ENCODE assay signal across 13 mouse cellular contexts in the genomic region with DNA sequence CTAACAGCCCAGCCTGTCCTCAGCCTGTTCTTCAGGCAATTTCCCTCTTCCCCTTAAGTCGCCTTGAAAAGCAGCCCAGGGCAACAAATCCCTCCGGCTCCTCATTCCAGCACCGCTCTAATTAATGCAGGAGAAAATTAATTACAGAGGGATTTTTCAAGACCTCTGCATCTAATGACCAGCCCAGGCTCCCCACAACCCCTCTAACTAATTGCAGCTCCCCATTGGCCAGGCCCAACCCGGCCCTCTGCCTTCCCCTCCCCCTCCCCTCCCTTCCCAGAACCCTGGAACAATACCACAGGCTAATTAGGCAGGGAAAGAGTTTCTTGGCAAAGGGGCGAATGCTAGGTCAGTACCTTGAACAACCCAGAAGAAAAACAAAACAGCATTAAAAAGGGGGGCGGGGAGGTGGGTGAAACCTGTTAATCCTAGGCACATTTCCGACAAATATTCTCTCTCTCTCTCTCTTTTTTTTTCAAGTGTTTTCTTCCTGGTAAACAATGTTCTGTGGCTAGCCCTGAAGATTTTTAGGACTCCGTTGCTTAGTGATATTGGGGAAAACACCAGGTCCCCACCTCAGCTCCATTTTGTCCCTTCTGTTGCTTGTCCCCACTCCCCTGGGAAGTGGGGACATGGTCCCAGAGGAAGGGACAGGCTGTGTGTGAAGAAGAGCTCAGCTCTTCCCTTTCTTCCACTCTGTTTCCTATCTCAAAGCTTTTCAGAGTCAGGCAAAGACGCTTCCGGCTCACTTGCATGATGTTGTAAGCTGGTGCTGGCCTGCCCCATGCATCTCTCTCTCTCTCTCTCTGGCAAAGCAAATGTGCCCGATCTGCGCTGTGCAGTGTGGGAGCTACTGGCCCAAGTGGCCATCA.
A peak's percentile ranks its signal among the peaks of the same experiment; 100 is the strongest.
DNase-seq lines count a peak whose midpoint lies in the region; ATAC-seq and TF ChIP-seq lines count a peak whose summit lies in the region.
"Had no signal": no experiment of that assay in that cellular context is flagged by ENCODE, and none has a peak within 500 bp of the region (broad histone marks: within the 10 kb centered on the region; RNA-seq: fewer than 3 reads in every experiment).

No protein-coding gene starts in this region.

- DNase-seq in kidney, adult 18-20 months = no peak
- peak; percentile 64 for DNase-seq in embryonic facial prominence, embryonic 11.5 days (ENCODE audit: low spot score)
- peak; percentile 65 for DNase-seq in midbrain, postnatal 0 days (ENCODE audit: low spot score)
- no peak for DNase-seq in cerebellum, adult 11 months
- no peak for DNase-seq in lung, postnatal 0 days (ENCODE audit: low spot score)
- DNase-seq: B cell, adult 2 months had no signal

- TF ChIP-seq EP300 in lung, postnatal 0 days (IDR thresholded peaks at IDR 0.05) = no peak

- H3K9ac ChIP-seq in kidney, embryonic 15.5 days = no peak overlapping the region
- H3K9ac ChIP-seq in embryonic facial prominence, embryonic 11.5 days (replicated peaks; ENCODE audit: low read length) = no peak overlapping the region
- H3K9ac ChIP-seq in hindbrain, embryonic 13.5 days = peak overlapping the region; percentile 6; the same call in 1 of the 2 replicates
- 0 out of 2 replicates have a peak overlapping the region, but pooled peaks have one; percentile 9 for H3K9ac ChIP-seq in midbrain, postnatal 0 days (replicated peaks; ENCODE audit: low read length, poor library complexity, severe bottlenecking)
- H3K9ac ChIP-seq in lung, postnatal 0 days (replicated peaks; ENCODE audit: low read depth) = no peak overlapping the region
- H3K9ac ChIP-seq: liver, embryonic 15.5 days; stomach, embryonic 15.5 days had no signal

- peaks cover 36% of the 10 kb centered on the region for H3K4me1 ChIP-seq in kidney, embryonic 15.5 days
- H3K4me1 ChIP-seq in embryonic facial prominence, embryonic 11.5 days (ENCODE audit: control insufficient read depth, insufficient read depth, low read length) = peaks cover 5% of the 10 kb centered on the region
- peaks cover 32% of the 10 kb centered on the region for H3K4me1 ChIP-seq in hindbrain, embryonic 13.5 days (replicated peaks)
- 0 out of 2 replicates have a peak, but pooled peaks cover 3% of the 10 kb centered on the region for H3K4me1 ChIP-seq in midbrain, postnatal 0 days (ENCODE audit: insufficient read depth, low read length)
- no peaks in the 10 kb centered on the region; the same call in none of the 2 replicates for H3K4me1 ChIP-seq in lung, postnatal 0 days (ENCODE audit: insufficient read depth, low read depth, low read length)
- H3K4me1 ChIP-seq: liver, embryonic 15.5 days had no signal

- ATAC-seq in kidney, embryonic 15.5 days (replicated peaks; ENCODE audit: low FRiP score) = 0 out of 2 replicates have a peak, but pooled peaks have one; percentile 41
- peak; percentile 70; the same call in 1 of the 2 replicates for ATAC-seq in embryonic facial prominence, embryonic 11.5 days (replicated peaks; ENCODE audit: insufficient number of reproducible peaks, low FRiP score, low TSS enrichment, low read depth)
- peak; percentile 91 for ATAC-seq in hindbrain, embryonic 13.5 days (ENCODE audit: low FRiP score)
- ATAC-seq in midbrain, postnatal 0 days (ENCODE audit: low FRiP score) = peak; percentile 56
- ATAC-seq in erythroid progenitor cell, adult 5-6 weeks (replicated peaks; ENCODE audit: low FRiP score, poor library complexity, severe bottlenecking) = no peak
- no peak for ATAC-seq in lung, postnatal 0 days
- ATAC-seq: Patski had no signal

- no peak overlapping the region for H3K4me3 ChIP-seq in kidney, embryonic 15.5 days (replicated peaks)
- no peak overlapping the region for H3K4me3 ChIP-seq in embryonic facial prominence, embryonic 11.5 days (ENCODE audit: low read depth, low read length)
- no peak overlapping the region for H3K4me3 ChIP-seq in hindbrain, embryonic 13.5 days
- no peak overlapping the region for H3K4me3 ChIP-seq in midbrain, postnatal 0 days (ENCODE audit: low read depth, low read length)
- H3K4me3 ChIP-seq in lung, postnatal 0 days (ENCODE audit: low read depth, low read length) = no peak overlapping the region
- H3K4me3 ChIP-seq: liver, embryonic 15.5 days; myocyte; stomach, embryonic 15.5 days had no signal

- no peak overlapping the region for H3K4me2 ChIP-seq in kidney, embryonic 15.5 days
- no peak overlapping the region for H3K4me2 ChIP-seq in embryonic facial prominence, embryonic 11.5 days (ENCODE audit: low read depth, low read length)
- no peak overlapping the region for H3K4me2 ChIP-seq in hindbrain, embryonic 13.5 days
- H3K4me2 ChIP-seq in midbrain, postnatal 0 days (ENCODE audit: low read depth, low read length, poor library complexity, severe bottlenecking) = no peak overlapping the region
- H3K4me2 ChIP-seq in lung, postnatal 0 days (replicated peaks; ENCODE audit: low read depth, low read length) = no peak overlapping the region
- H3K4me2 ChIP-seq: liver, embryonic 15.5 days; stomach, embryonic 15.5 days had no signal

- no peak overlapping the region for H3K27ac ChIP-seq in kidney, embryonic 15.5 days
- no peak overlapping the region for H3K27ac ChIP-seq in embryonic facial prominence, embryonic 11.5 days (replicated peaks; ENCODE audit: low read depth, low read length)
- peak overlapping the region; percentile 71 for H3K27ac ChIP-seq in hindbrain, embryonic 13.5 days
- peak overlapping the region; percentile 32; the same call in 1 of the 2 replicates for H3K27ac ChIP-seq in midbrain, postnatal 0 days (ENCODE audit: low read depth, low read length)
- H3K27ac ChIP-seq in lung, postnatal 0 days (ENCODE audit: low read length) = no peak overlapping the region
- H3K27ac ChIP-seq: liver, embryonic 15.5 days; stomach, embryonic 15.5 days had no signal

- 0 out of 2 replicates have a peak, but pooled peaks cover 3% of the 10 kb centered on the region for H3K27me3 ChIP-seq in kidney, embryonic 15.5 days
- H3K27me3 ChIP-seq in embryonic facial prominence, embryonic 11.5 days (ENCODE audit: control insufficient read depth, insufficient read depth, low read length) = no peaks in the 10 kb centered on the region
- H3K27me3 ChIP-seq in hindbrain, embryonic 13.5 days = no peaks in the 10 kb centered on the region
- H3K27me3 ChIP-seq in midbrain, postnatal 0 days (ENCODE audit: insufficient read depth, low read length) = no peaks in the 10 kb centered on the region
- no peaks in the 10 kb centered on the region for H3K27me3 ChIP-seq in lung, postnatal 0 days (replicated peaks; ENCODE audit: insufficient read depth, low read length)
- H3K27me3 ChIP-seq: Patski; stomach, embryonic 15.5 days had no signal

- no peaks in the 10 kb centered on the region for H3K36me3 ChIP-seq in kidney, embryonic 15.5 days
- no peaks in the 10 kb centered on the region for H3K36me3 ChIP-seq in embryonic facial prominence, embryonic 11.5 days (replicated peaks; ENCODE audit: control insufficient read depth, insufficient read depth, low read depth, low read length)
- no peaks in the 10 kb centered on the region for H3K36me3 ChIP-seq in hindbrain, embryonic 13.5 days
- H3K36me3 ChIP-seq in midbrain, postnatal 0 days (ENCODE audit: insufficient read depth, low read length) = no peaks in the 10 kb centered on the region
- H3K36me3 ChIP-seq in lung, postnatal 0 days (ENCODE audit: insufficient read depth, low read length) = no peaks in the 10 kb centered on the region
- H3K36me3 ChIP-seq: liver, embryonic 15.5 days; stomach, embryonic 15.5 days had no signal

- TF ChIP-seq CTCF in midbrain, postnatal 0 days (IDR thresholded peaks at IDR 0.05) = no peak
- TF ChIP-seq CTCF in lung, postnatal 0 days (IDR thresholded peaks at IDR 0.05) = no peak

- no peaks in the 10 kb centered on the region for H3K9me3 ChIP-seq in kidney, embryonic 15.5 days (replicated peaks)
- no peaks in the 10 kb centered on the region for H3K9me3 ChIP-seq in embryonic facial prominence, embryonic 11.5 days (replicated peaks; ENCODE audit: control insufficient read depth, low read length)
- H3K9me3 ChIP-seq in hindbrain, embryonic 13.5 days = no peaks in the 10 kb centered on the region
- H3K9me3 ChIP-seq in midbrain, postnatal 0 days (ENCODE audit: low read length) = no peaks in the 10 kb centered on the region
- no peaks in the 10 kb centered on the region for H3K9me3 ChIP-seq in lung, postnatal 0 days (ENCODE audit: low read length)
- H3K9me3 ChIP-seq: liver, embryonic 15.5 days; stomach, embryonic 15.5 days had no signal

- 23% methylated on average over 12 of the region's 12 CpGs for WGBS in kidney, embryonic 15.5 days
- WGBS in embryonic facial prominence, embryonic 11.5 days = 13% methylated on average over 12 of the region's 12 CpGs
- WGBS in hindbrain, embryonic 13.5 days = 12% methylated on average over 12 of the region's 12 CpGs
- 14% methylated on average over 12 of the region's 12 CpGs for WGBS in midbrain, postnatal 0 days
- 31% methylated on average over 12 of the region's 12 CpGs for WGBS in lung, postnatal 0 days

Comparison
In these comparisons a context has a peak if more than half of its experiments do, and no peak if none do; other contexts are left out.
1. ATAC-seq: peak in kidney, embryonic 15.5 days (single experiment), embryonic facial prominence, embryonic 11.5 days (single experiment), hindbrain, embryonic 13.5 days (single experiment) and midbrain, postnatal 0 days (single experiment); none in erythroid progenitor cell, adult 5-6 weeks (single experiment) and lung, postnatal 0 days (single experiment).
2. H3K27ac ChIP-seq: peak in hindbrain, embryonic 13.5 days (single experiment) and midbrain, postnatal 0 days (single experiment); none in kidney, embryonic 15.5 days (single experiment), embryonic facial prominence, embryonic 11.5 days (single experiment) and lung, postnatal 0 days (single experiment).
3. H3K9ac ChIP-seq: peak in hindbrain, embryonic 13.5 days (single experiment) and midbrain, postnatal 0 days (single experiment); none in kidney, embryonic 15.5 days (single experiment), embryonic facial prominence, embryonic 11.5 days (single experiment) and lung, postnatal 0 days (single experiment).
4. DNase-seq: peak in embryonic facial prominence, embryonic 11.5 days (single experiment) and midbrain, postnatal 0 days (single experiment); none in kidney, adult 18-20 months (single experiment), cerebellum, adult 11 months (single experiment) and lung, postnatal 0 days (single experiment).